ENCODE assay signal across 35 mouse cellular contexts in genomic region chr11:97509058-97509457, GRCm38 (mm10). TPM values are rescaled to one million over a fixed set of nuclear protein-coding genes. Genes with fewer than 3 reads are reported as not detected.
DNase-seq lines count a peak whose midpoint lies in the region; ATAC-seq and TF ChIP-seq lines count a peak whose summit lies in the region.
"Had no signal": no experiment of that assay in that cellular context is flagged by ENCODE, and none has a peak within 500 bp of the region (broad histone marks: within the 10 kb centered on the region; RNA-seq: fewer than 3 reads in every experiment).

No protein-coding gene starts in this region.

- no peaks in the 10 kb centered on the region for H3K27me3 ChIP-seq in midbrain, embryonic 15.5 days (replicated peaks)
- H3K27me3 ChIP-seq in midbrain, embryonic 11.5 days (ENCODE audit: control insufficient read depth, insufficient read depth, low read length) = no peaks in the 10 kb centered on the region
- no peaks in the 10 kb centered on the region for H3K27me3 ChIP-seq in kidney, adult 2 months (replicated peaks; ENCODE audit: control insufficient read depth, insufficient read depth, low read length)
- H3K27me3 ChIP-seq: kidney, embryonic 15.5 days; limb, embryonic 15.5 days; liver, embryonic 13.5 days; neural tube, embryonic 12.5 days had no signal

- H3K36me3 ChIP-seq in midbrain, embryonic 15.5 days (replicated peaks) = no peaks in the 10 kb centered on the region
- H3K36me3 ChIP-seq in midbrain, embryonic 11.5 days (ENCODE audit: control insufficient read depth, insufficient read depth, low read length) = no peaks in the 10 kb centered on the region
- no peaks in the 10 kb centered on the region for H3K36me3 ChIP-seq in kidney, adult 2 months (ENCODE audit: control insufficient read depth, insufficient read depth, low read length)
- H3K36me3 ChIP-seq: embryonic facial prominence, embryonic 12.5 days; heart, embryonic 12.5 days; kidney, embryonic 15.5 days; limb, embryonic 10.5 days; limb, embryonic 15.5 days; liver, embryonic 13.5 days; neural tube, embryonic 12.5 days had no signal

- no peak for TF ChIP-seq POLR2A in kidney, adult 2 months (IDR thresholded peaks at IDR 0.05; ENCODE audit: low read depth, low read length)

- no peak for ATAC-seq in midbrain, embryonic 15.5 days (replicated peaks)
- ATAC-seq in midbrain, embryonic 11.5 days (ENCODE audit: low FRiP score) = no peak
- peak; percentile 49 for ATAC-seq in megakaryocyte progenitor cell, adult 5-6 weeks (replicated peaks; ENCODE audit: poor library complexity)
- ATAC-seq: CD4-positive, CD25-positive, alpha-beta regulatory T cell, adult 4 months; inflammation-experienced regulatory T-cells, adult 6 months had no signal

- H3K4me2 ChIP-seq in midbrain, embryonic 15.5 days = no peak overlapping the region
- no peak overlapping the region for H3K4me2 ChIP-seq in midbrain, embryonic 11.5 days
- H3K4me2 ChIP-seq: embryonic facial prominence, embryonic 12.5 days; heart, embryonic 12.5 days; hindbrain, embryonic 14.5 days; kidney, embryonic 15.5 days; limb, embryonic 15.5 days; liver, embryonic 13.5 days; neural tube, embryonic 12.5 days had no signal

- TF ChIP-seq CTCF in kidney, adult 2 months (conservative IDR thresholded peaks at IDR 0.05; ENCODE audit: insufficient read depth, insufficient read length, low read depth, low read length) = no peak

- 61% methylated on average over 5 of the region's 5 CpGs for WGBS in midbrain, embryonic 15.5 days
- WGBS in midbrain, embryonic 11.5 days = 62% methylated on average over 5 of the region's 5 CpGs
- WGBS in kidney, adult 2 months = 39% methylated on average over 5 of the region's 5 CpGs

- intact Hi-C loops in left cerebral cortex, postnatal 36 days (cut with DNase I) = no loop called here

- H3K9me3 ChIP-seq in midbrain, embryonic 15.5 days = no peaks in the 10 kb centered on the region
- H3K9me3 ChIP-seq in midbrain, embryonic 11.5 days (ENCODE audit: control insufficient read depth, low read length) = no peaks in the 10 kb centered on the region
- H3K9me3 ChIP-seq: embryonic facial prominence, embryonic 12.5 days; heart, embryonic 12.5 days; kidney, embryonic 15.5 days; limb, embryonic 10.5 days; limb, embryonic 15.5 days; liver, embryonic 13.5 days; neural tube, embryonic 12.5 days had no signal

- no peak overlapping the region for H3K9ac ChIP-seq in midbrain, embryonic 15.5 days
- no peak overlapping the region for H3K9ac ChIP-seq in midbrain, embryonic 11.5 days (ENCODE audit: low read length)
- H3K9ac ChIP-seq: embryonic facial prominence, embryonic 12.5 days; heart, embryonic 12.5 days; kidney, embryonic 15.5 days; limb, embryonic 15.5 days; liver, embryonic 13.5 days; neural tube, embryonic 12.5 days had no signal

- DNase-seq in midbrain, embryonic 11.5 days (ENCODE audit: low spot score, missing footprints) = no peak
- DNase-seq in thymus, postnatal 0 days (ENCODE audit: low spot score) = peak; percentile 23
- no peak for DNase-seq in thymus, adult 18-20 months
- DNase-seq in left cerebral cortex, postnatal 36 days (ENCODE audit: low spot score in 2 of 2) = no peak
- DNase-seq in kidney, adult 2 months = no peak
- DNase-seq: adrenal gland, postnatal 10 days; cerebellum, postnatal 36 days; embryo, embryonic 11 days; gastrocnemius, adult 2 months; heart, adult 2 months; heart, postnatal 4 days; kidney, adult 11 months; kidney, postnatal 36 days; layer of hippocampus, postnatal 36 days; liver, embryonic 13.5 days; lung, adult 2 months; lung, postnatal 14 days; midbrain, embryonic 14.5 days; right cerebral cortex, adult 18-20 months; spleen, adult 18-20 months had no signal

- H3K27ac ChIP-seq in midbrain, embryonic 15.5 days = 0 out of 2 replicates have a peak overlapping the region, but pooled peaks have one; percentile 1
- H3K27ac ChIP-seq in midbrain, embryonic 11.5 days (ENCODE audit: low read depth, low read length) = no peak overlapping the region
- H3K27ac ChIP-seq in kidney, adult 2 months (ENCODE audit: insufficient read depth, low read depth, low read length) = no peak overlapping the region
- H3K27ac ChIP-seq: embryonic facial prominence, embryonic 12.5 days; gastrocnemius, adult 2 months; heart, adult 2 months; hindbrain, embryonic 14.5 days; kidney, embryonic 15.5 days; limb, embryonic 10.5 days; limb, embryonic 15.5 days; liver, embryonic 13.5 days had no signal

- no peak overlapping the region for H3K4me3 ChIP-seq in midbrain, embryonic 15.5 days
- H3K4me3 ChIP-seq in midbrain, embryonic 11.5 days (ENCODE audit: low read depth, low read length) = no peak overlapping the region
- no peak overlapping the region for H3K4me3 ChIP-seq in kidney, adult 2 months (ENCODE audit: insufficient read depth, low read depth, low read length)
- H3K4me3 ChIP-seq: embryonic facial prominence, embryonic 12.5 days; gastrocnemius, adult 2 months; heart, adult 2 months; heart, embryonic 12.5 days; kidney, embryonic 15.5 days; limb, embryonic 10.5 days; limb, embryonic 15.5 days; liver, embryonic 13.5 days; myocyte; neural tube, embryonic 12.5 days had no signal

- peaks cover 11% of the 10 kb centered on the region; the same call in 1 of the 2 replicates for H3K4me1 ChIP-seq in midbrain, embryonic 15.5 days
- 0 out of 2 replicates have a peak, but pooled peaks cover 7% of the 10 kb centered on the region for H3K4me1 ChIP-seq in midbrain, embryonic 11.5 days (ENCODE audit: control insufficient read depth, insufficient read depth, low read length)
- H3K4me1 ChIP-seq in kidney, adult 2 months (ENCODE audit: control insufficient read depth, insufficient read depth, low read length) = no peaks in the 10 kb centered on the region

RNA-seq across cellular contexts. Expression of gene 4933428G20Rik, which starts 8.9 kb away (rescaled TPM):
- polyA plus RNA-seq in midbrain, embryonic 15.5 days (2015; fragmentation: Nextera tagmentation; extraction: Ambion mirVana) = 1.3 and 1.6 TPM in 2 replicates
- polyA plus RNA-seq in midbrain, embryonic 11.5 days (2014; fragmentation: Nextera tagmentation; extraction: Ambion mirVana) = 0.11 TPM in 1 of 2 replicates, not detected in the other
- 0.09 and 0.12 TPM in 2 replicates for polyA plus RNA-seq in thymus, postnatal 0 days (2015; fragmentation: Nextera tagmentation; extraction: Ambion mirVana)
- total RNA-seq in megakaryocyte progenitor cell, adult 5-6 weeks (2015) = not detected in 2 replicates
- total RNA-seq in megakaryocyte progenitor cell, adult 5-6 weeks (2017) = not detected in 2 replicates
- total RNA-seq in left cerebral cortex, postnatal 36 days (2021) = under 1 TPM; 0.22 to 0.48 TPM
- not detected in 2 replicates for polyA plus RNA-seq in kidney, adult 2 months (2012; rRNA removed)
- total RNA-seq: gastrocnemius, adult 2 months; gastrocnemius, postnatal 36 days; heart, adult 2 months; heart, postnatal 4 days; layer of hippocampus, postnatal 36 days; megakaryocyte, adult 5-6 weeks had no signal
- polyA plus RNA-seq: CD4-positive, CD25-positive, alpha-beta regulatory T cell, adult 4 months; forebrain, embryonic 14.5 days; heart, adult 2 months; inflammation-experienced regulatory T-cells, adult 6 months; midbrain, embryonic 14.5 days had no signal
